Mouse (Mus musculus) mature B cell (primary cell): ENCODE data around the gene Nrf1.

ENCODE experiments used
- in situ Hi-C: fragments of 300-500 bp; cut with MboI; formaldehyde crosslinking; loops from 2 replicates; pipeline ENCODE4 v1.14.3; 2019

The Nrf1 gene

GRCm38 (mm10) chr6:30047271-30048162 lies at the start of gene Nrf1:
Gene Nrf1, plus strand, starts transcription at chr6:30047988.
- in situ Hi-C loops = no loop called here

- in situ Hi-C loops = no loop called here
These were observed 49.6 kb upstream of the Nrf1 start for GRCm38 (mm10) chr6:29998140-29998539.

GRCm38 (mm10) chr6:29998771-29999170 lies 49.0 kb upstream of the Nrf1 start:
- in situ Hi-C loops = no loop called here

- in situ Hi-C loops = no loop called here
These were observed 45.2 kb upstream of the Nrf1 start for GRCm38 (mm10) chr6:30002628-30003027.

- in situ Hi-C loops = no loop called here
These were observed 41.9 kb upstream of the Nrf1 start for GRCm38 (mm10) chr6:30005851-30006250.

GRCm38 (mm10) chr6:30009204-30009603 lies 38.6 kb upstream of the Nrf1 start:
- in situ Hi-C loops = no loop called here

- in situ Hi-C loops = no loop called here
These were observed 34.3 kb upstream of the Nrf1 start for GRCm38 (mm10) chr6:30013520-30013919.

GRCm38 (mm10) chr6:30014187-30014864 lies 33.5 kb upstream of the Nrf1 start:
- in situ Hi-C loops = no loop called here

- in situ Hi-C loops = no loop called here
These were observed 26.5 kb upstream of the Nrf1 start for GRCm38 (mm10) chr6:30021241-30021640.

GRCm38 (mm10) chr6:30021656-30022055 lies 26.1 kb upstream of the Nrf1 start:
- in situ Hi-C loops = no loop called here

- in situ Hi-C loops = no loop called here
These were observed 21.0 kb upstream of the Nrf1 start for GRCm38 (mm10) chr6:30026799-30027198.

GRCm38 (mm10) chr6:30028358-30028757 lies 19.4 kb upstream of the Nrf1 start:
- in situ Hi-C loops = no loop called here

- in situ Hi-C loops = no loop called here
These were observed 12.7 kb upstream of the Nrf1 start for GRCm38 (mm10) chr6:30035112-30035511.

GRCm38 (mm10) chr6:30041498-30041897 lies 6.3 kb upstream of the Nrf1 start:
- in situ Hi-C loops = no loop called here

GRCm38 (mm10) chr6:30042483-30042882 lies 5.3 kb upstream of the Nrf1 start:
- in situ Hi-C loops = no loop called here

GRCm38 (mm10) chr6:30048163-30048500 lies 344 bp downstream of the Nrf1 start:
- in situ Hi-C loops = no loop called here

GRCm38 (mm10) chr6:30048501-30049353 lies 939 bp downstream of the Nrf1 start:
- in situ Hi-C loops = no loop called here

- in situ Hi-C loops = no loop called here
These were observed 5.3 kb downstream of the Nrf1 start for GRCm38 (mm10) chr6:30053116-30053515.

- in situ Hi-C loops = no loop called here
These were observed 14.8 kb downstream of the Nrf1 start for GRCm38 (mm10) chr6:30062544-30062943.

GRCm38 (mm10) chr6:30065369-30065768 lies 17.6 kb downstream of the Nrf1 start:
- in situ Hi-C loops = no loop called here

GRCm38 (mm10) chr6:30066746-30067145 lies 19.0 kb downstream of the Nrf1 start:
- in situ Hi-C loops = no loop called here

GRCm38 (mm10) chr6:30072476-30072875 lies 24.7 kb downstream of the Nrf1 start:
- in situ Hi-C loops = no loop called here
